Mouse (Mus musculus) CD4-positive, CD25-positive, alpha-beta regulatory T cell, adult 2 months (primary cell): ENCODE results near the gene Rps19bp1.
A peak's percentile ranks its signal among the peaks of the same experiment; 100 is the strongest.

Experiments used
- DNase-seq: peaks from one replicate; pipeline ENCODE4 v3.0.0-alpha.2; 2012; ENCODE audit warnings: low read depth, low spot score

The Rps19bp1 gene

DNA sequence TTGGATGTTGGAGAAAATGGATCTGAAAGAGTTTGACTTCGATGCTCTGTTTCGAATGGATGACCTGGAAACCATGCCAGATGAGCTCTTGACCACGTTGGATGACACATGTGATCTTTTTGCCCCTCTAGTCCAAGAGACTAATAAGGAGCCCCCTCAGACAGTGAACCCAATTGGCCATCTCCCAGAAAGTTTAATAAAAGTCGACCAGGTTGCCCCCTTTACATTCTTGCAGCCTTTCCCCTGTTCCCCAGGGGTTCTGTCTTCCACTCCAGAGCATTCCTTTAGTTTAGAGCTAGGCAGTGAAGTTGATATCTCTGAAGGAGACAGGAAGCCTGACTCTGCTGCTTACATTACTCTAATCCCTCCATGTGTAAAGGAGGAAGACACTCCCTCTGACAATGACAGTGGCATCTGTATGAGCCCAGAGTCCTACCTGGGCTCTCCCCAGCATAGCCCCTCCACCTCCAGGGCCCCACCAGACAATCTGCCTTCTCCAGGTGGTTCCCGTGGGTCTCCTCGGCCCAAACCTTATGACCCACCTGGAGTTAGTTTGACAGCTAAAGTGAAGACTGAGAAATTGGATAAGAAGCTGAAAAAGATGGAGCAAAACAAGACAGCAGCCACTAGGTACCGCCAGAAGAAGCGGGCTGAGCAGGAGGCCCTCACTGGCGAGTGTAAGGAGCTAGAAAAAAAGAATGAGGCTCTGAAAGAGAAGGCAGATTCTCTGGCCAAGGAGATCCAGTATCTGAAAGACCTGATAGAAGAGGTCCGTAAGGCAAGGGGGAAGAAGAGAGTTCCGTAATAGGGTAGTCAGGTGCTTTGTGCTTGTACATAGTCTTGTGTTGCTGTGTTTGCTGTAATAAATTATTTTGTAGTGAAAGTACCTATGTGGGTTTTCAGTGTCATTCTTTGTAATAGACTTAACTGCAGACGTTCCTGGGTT is 7.2 kb downstream of the Rps19bp1 start:
- peak; percentile 33 for DNase-seq

DNA sequence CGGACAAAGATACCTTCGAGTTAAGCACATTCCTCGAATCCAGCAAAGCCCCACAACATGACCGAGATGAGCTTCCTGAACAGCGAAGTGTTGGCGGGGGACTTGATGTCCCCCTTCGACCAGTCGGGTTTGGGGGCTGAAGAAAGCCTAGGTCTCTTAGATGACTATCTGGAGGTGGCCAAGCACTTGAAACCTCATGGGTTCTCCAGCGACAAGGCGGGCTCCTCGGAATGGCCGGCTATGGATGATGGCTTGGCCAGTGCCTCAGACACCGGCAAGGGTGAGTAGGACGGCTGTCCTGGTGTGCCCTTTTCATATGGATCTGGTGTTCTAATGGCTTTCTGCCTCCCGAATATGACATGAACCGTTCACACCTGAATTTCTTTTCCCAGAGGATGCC is 7.9 kb downstream of the Rps19bp1 start:
- DNase-seq, result no peak

DNA sequence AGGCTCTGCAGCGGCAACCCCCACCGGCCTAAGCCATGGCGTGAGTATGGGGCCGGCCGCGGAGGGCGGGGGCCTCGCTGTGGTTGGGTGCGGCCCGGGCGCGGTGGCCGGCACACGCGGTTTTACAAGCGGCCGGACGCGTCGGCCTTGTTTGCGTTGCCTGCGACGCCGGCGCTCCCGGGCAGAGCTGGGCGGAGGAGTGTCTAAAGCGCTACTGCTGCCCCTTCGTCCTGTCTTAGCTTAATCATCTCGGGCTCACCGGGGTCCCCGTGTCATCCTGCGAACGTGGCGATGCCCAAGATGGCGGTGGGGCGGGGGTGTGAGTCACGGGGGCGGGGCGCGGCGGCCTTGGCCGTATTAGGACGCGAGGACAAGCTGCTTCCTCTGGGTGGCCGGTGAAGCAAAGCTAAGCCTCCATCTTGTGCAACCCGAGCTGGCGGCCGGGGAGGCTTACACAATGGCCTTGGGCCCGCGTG is 8.4 kb downstream of the Rps19bp1 start:
- DNase-seq, result peak; percentile 81

DNA sequence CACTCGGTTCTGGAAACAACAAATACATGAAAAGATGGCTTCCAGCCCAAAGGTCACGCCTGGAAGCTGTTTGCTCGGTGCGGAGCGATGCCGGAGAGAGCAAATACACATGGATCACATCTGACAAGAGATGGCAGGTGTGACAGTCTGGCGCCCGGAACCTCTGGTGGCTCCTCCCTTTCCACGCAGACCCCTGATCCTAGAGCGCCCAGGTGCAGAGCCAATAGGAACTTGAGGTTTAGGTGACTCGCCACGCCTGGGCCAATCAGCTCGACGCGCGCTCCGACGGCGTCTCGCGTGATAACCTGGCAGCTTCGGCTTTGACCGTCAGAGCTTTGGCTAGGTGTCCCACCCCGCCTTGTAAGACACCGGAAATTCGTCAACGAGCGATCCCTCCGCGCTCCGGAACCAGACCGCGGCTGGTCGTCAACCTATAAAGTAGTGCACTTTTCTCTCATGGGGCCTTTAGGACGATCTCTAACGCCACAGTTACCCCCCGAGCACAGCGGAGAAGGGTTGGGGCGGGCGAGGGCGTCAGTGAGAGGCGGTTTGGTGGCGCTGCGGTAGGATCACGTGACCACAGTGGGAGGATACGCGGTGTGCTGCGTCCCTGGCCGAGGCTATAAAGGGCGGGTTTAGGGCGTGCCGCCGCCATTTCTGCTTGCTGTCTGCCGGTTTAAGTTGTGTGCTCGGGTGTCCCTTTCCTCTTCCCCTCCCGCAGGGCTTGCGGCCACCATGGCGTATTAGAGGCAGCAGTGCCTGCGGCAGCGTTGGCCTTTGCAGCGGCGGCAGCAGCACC is 9.1 kb downstream of the Rps19bp1 start, which contains the start of gene Atf4:
Gene Atf4, plus strand, starts transcription at position 338 of the 799 bp plus-strand sequence.
- peak; percentile 100 for DNase-seq

DNA sequence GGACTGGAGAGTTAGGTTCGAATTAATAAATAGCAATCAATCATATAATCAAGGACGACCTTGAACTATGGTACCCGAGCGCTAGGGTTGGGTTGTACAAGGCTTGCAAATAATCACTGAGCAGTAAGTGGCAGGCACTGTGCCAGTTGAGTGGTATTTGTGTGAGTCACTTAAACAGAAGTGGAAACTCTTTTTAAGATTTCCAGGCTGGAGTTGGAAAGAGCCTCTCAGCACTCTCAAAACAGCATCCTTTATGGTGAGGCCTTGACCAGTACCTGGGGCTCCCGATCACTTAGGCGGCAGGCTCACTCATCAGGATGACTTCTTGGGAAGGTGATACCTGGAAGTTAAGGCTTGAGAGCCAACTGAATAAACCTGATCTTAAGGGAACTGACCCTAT is 9.9 kb downstream of the Rps19bp1 start:
- no peak for DNase-seq

DNA sequence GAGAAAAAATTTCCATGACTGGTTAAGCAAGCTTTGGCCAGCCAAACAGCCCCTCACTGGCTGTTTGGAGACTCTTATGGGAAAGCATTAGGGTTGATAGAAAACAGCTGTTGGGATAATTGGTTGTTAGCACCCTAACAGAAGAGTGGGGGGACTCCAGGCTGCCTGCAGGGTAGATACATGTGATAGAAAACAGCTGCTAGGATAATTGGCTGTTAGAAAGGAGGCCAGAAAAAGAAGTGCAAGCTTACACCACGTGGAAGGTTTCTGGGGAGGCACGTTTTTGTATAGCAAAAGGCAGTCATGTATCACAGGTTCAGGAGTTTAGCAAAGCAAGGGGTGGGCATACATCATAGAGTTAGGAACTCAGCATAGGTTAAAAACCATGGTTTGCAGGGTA is 10.6 kb downstream of the Rps19bp1 start:
- no peak for DNase-seq

DNA sequence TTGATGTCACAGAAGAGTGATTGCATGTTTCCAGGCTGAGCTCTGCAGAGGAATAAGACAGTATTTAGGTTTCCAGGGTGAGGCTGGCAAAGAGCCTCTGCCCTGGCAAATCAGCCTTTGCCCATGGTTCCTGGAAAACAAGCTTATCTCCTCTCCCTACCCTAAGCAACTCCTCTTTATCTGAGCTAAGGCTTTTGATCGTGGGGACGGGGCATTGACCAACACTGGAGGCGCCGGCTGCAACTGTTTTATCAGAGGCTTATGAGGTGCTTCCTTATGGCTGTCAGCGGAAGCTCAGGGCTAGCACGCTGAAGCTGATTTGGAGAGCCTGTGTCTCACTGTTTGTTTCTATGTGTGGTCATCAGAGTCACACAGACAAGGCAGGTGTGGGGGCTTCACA is 13.5 kb downstream of the Rps19bp1 start:
- DNase-seq, result no peak

DNA sequence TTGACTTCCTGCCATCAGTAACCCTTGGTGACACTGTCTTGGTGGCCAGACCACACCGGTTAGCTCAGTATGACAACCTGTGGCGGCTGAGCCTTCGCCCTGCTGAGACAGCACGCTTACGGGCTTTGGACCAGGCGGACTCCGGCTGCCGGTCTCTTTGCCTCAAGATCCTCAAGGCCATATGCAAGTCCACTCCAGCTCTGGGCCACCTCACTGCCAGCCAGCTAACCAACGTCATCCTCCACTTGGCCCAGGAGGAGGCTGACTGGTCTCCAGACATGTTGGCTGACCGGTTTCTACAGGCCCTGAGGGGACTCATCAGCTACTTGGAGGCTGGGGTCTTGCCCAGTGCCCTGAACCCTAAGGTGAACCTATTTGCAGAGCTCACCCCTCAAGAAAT is 14.4 kb downstream of the Rps19bp1 start:
- no peak for DNase-seq

DNA sequence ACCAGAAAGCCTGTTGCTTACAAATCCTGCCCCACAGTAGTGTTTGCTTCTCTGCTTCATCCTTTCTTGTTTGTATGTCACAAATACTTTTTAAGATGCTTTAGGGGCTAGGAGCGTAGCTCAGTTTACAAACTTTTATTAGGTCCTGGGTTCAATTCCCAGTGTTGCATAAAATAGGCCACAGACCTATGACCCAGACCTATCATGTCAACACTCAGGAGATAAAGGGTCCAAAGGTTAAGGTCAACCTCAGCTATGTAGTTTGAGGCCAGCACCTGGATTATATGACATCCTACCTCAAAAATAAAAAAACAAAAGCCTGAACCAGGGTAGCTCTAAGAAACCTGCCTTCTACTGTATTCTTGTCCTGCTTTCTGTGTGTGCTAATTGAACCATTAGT is 15.5 kb downstream of the Rps19bp1 start:
- DNase-seq, result no peak

DNA sequence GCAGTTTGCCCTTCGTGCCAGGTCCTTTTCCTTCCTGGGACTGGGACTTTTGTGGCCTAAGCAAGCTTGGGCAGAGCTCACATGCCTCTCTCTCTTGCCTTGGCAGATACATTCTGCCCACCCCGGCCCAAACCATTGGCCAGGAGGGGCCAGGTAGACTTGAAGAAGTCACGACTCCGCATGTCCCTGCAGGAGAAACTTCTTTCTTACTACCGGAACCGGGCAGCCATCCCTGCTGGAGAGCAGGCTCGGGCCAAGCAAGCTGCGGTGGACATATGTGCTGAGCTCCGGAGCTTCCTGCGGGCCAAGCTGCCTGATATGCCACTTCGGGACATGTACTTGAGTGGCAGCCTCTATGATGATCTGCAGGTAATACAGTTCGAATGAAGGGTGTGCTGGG is 16.0 kb downstream of the Rps19bp1 start:
- no peak for DNase-seq

DNA sequence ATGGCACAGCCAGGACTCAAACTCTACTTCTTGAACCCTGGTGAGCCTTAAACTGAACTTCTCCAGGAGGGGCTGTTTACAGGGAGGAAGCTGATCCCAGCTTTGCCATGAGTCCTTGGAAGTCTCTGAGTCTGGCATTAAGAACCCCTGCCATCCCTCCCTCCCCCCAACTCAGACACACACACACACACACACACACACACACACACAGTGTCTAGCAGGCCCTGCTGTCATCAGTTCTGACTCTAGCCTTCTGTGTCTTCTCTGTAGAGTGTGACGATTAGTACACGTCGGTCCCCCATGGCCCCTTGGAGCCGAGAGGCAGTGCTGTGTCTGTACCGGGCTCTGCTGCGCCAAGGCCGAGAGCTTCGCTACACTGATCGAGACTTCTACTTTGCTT is 28.6 kb downstream of the Rps19bp1 start, which contains the start of gene AC140267.1:
Gene AC140267.1, plus strand, starts transcription at position 301 of the 400 bp plus-strand sequence.
- DNase-seq, result no peak

DNA sequence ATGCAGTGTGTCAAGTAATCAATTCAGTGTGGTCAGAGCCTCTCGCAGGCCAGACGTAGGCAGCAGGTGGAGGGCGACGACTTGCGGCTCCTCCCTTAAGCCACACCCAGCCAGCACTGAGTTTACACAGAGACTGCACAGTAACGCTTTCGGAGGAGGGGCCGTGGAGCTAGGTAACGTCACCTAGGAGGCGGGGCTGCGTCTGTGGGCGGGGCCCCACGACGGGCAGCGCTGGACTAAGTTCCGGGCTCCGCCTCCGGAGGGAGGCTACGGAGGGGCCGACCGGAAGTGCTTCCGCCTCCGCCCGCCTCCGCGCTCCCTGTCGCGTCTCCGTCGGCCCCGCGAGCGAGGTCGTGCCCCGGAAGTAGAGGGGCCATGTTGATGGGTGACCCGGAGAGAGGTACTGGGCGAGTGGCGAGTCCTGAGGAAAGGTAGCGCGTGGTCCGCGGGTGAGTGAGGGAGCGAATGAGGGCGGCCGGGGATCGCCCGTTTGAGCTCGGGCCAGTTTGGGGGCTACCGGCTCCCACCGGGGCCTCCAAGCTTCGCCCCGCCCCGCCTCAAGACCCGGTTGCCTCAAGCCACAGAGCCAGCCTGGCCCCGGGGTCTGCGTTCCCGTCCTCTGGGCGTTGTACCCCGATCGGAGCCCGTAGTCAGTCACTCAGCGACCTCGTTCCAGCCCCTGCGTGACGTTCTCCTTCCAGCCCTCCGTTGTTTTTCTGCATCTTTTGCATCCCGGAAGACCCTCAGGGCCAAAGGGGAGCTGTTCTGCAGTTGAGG is 30.2 kb downstream of the Rps19bp1 start, which contains the start of gene Mief1:
Gene Mief1, plus strand, starts transcription at position 286 of the 777 bp plus-strand sequence.
- DNase-seq, result peak; percentile 100

DNA sequence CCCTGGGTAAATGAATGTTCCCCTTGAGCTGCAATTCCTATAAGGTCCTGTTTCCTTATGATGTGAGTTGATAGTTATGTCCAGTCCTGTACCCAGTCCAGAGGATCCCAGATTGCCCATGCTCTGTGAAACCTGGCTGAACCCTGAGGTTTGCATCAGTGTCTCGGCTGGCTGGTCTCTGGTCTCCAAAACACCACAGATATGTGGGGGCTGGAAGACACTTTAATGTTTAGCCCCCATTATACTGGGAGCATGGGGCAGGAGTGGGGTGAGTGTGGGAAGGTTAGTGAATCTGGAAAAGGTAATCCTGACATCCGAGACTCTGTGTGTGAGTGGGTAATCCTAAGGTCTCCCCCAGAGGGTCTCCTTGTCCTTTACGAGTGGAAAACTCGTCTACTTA is 31.1 kb downstream of the Rps19bp1 start:
- DNase-seq, result no peak

DNA sequence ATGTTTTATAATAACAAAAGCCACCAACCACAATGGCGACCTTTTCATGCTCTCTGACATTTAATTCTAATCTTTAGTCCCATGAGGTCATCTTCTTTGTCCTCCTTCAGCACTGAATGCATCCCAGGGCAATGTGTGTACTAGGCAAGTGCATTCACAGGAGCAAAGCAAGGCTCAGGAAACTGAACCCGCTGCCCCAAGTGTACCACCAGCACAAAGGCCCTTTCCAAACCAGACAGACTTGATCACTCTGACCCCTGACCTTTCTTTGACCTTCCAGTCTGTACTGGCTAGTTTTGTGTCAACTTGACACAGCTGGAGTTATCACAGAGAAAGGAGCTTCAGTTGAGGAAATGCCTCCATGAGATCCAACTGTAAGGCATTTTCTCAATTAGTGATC is 31.8 kb downstream of the Rps19bp1 start:
- no peak for DNase-seq

DNA sequence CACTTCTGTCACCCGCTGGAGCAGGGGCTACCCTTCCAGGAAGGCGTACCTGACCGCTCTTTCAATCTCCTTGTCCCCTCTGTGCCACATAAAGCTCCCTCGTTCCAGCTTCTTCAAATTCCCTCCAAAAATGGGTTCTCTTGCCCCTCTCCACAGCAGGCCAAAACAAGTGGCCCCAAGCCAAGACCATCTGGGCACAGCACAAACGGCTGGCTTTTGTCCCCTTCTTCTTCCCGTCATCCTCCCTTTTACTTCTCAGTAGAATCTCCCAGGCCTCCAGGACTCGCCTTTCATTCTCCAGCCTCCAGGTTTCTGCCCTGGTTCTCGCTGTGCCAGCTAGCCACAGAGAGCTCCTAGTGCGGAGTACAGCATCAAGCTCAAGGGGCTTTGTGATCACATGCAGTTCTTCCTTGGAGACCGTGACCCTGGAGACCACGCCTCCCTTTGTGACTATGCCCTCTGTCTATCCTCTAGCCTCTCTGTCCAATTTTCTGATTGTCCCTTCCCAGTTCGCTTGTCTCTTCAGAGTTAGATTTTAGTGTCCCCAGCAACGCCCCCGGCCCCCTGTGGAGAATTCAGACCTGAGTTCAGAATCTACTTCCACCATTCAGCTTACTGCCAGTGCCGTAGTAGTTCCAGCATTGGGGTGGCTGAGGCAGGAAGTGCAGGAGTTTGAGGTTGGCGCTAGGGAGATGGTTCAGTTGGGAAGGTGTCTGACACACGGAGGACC is 35.9 kb downstream of the Rps19bp1 start:
- no peak for DNase-seq

DNA sequence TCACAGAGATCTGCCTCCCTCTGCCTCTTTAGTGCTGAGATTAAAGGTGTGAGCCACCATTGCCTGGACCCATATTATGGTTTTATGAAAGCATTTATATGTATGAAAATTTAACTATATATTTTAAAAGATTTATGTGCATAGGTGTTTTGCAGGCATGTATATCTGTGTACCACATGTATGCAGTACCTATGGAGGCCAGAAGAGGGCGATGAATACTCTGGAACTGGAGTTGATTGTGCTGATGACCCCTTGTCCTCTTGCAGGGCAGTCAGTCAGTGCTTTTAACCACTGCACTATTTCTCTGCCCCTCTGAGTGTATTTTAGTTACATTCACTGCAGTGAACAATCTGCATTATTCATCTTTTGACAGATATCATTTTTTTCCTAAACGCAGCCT is 38.3 kb downstream of the Rps19bp1 start:
- peak; percentile 81 for DNase-seq

DNA sequence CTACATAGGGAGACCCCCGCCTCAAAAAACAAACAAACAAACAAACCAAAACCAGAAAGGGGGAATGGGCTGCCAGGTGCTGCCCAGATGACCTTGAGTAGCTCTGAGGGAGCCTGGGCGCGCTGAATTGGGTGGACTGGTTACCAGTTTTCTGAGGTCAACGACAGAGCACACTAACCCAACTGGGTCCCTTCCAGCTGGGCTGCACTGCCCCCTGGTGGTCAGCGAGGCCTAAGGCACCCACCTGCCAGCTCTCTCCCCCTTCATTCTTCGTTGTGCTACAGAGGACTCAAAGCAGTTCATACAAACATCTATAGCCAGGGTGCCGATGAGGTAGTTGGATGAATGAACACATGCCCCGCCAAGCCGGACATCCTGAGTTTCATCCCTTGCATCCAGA is 38.9 kb downstream of the Rps19bp1 start:
- peak; percentile 91 for DNase-seq

DNA sequence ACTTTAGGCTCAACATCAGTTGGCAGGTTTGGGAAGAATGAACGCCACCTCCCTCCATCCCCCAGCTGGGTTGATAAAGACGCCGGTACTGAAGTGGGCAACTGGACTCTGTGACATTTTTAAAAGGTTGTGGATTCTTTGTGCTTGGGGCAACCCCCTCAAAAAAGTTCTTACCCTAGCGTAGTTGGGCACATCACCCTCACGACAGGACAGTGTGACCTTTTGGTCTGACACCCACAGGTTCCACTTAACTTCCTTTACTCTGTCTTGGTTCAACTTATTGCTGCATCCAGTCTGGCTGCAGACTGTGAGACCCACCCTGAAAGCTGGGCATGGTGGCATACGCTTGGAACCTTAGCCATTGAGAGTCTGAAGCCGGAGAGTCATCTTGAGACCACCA is 40.4 kb downstream of the Rps19bp1 start:
- DNase-seq, result no peak

DNA sequence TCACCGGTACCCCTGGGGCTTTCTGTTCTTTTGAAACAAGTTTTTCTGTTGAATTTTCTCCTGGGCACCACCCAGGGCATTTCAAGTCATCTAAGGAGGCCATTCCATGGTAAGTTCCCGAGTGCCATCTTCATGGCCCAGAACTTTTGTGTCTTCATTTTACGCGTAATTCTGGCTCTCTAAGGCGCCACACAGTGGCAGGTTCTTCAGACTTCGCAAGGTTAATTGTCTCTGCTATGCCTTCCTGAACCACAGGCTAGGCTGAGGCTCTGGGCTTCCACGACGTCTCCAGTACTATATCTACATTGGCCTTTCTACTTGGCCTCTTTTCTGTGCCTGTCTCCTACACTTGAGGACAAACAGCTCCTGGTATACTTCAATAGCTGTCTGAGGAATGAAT is 43.1 kb downstream of the Rps19bp1 start:
- DNase-seq, result peak; percentile 57

DNA sequence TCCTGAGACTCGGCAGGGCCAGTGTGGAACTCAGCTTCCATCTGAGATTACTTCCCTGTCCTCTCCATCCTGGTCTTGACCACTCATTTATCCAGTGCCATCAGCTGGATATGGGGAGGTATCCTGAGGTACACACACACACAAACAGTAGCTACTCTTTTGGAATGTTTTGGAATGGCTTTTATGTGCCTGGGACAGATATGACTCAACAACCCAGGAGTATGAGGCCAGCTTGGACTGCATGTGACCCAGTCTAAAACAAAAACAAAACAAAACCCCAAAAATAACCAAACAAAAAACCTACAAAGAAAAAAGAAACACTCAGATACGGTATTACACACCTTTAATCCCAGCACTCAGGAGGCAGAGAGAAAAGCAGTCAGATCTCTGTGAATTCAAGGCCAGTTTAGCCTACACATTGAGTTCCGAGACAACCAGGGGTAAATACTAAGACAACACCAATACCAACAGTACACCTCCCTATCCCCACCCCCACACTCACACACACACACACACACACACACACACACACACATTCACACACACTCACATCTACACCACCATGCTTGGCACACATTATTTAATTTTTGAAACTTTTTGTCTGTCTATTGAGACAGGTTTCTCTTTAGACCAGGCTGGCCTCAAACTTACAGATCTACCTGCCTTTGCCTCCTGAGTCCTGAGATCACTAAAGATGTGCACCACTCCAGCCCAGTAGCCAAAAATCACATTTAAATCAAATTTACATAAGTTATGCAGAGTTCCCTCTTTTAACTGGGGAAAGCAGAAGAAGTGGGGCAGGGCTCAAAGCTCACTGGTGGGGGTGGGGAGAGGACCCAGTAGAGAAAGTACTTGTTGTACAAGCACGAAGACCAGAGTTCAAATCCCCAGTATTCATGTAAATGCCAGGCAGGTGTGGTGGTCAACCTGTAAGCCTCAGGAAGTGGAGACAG is 44.1 kb downstream of the Rps19bp1 start:
- peak; percentile 20 for DNase-seq
